Mouse (Mus musculus): ENCODE measurements around the gene Pfn4. TPM values are rescaled to one million over a fixed set of nuclear protein-coding genes. Genes with fewer than 3 reads are reported as not detected.

The Pfn4 gene
- polyA plus RNA-seq, 1 experiment from 2014 or later, result 3.0 TPM

GRCm38 (mm10) chr12:4811705-4812104 lies 42.9 kb downstream of the Pfn4 start:
- H3K36me3 ChIP-seq, result no peaks in the 10 kb centered on the region
- no peaks in the 10 kb centered on the region for H3K27me3 ChIP-seq (ENCODE audit: insufficient read depth, poor library complexity, severe bottlenecking)
- H3K27ac ChIP-seq, result no peak overlapping the region
- WGBS, result 73% methylated on average over 3 of the region's 3 CpGs
- no peak for DNase-seq (ENCODE audit: low spot score)
- no peak overlapping the region for H3K4me3 ChIP-seq
- no peaks in the 10 kb centered on the region for H3K9me3 ChIP-seq
- peaks cover 3% of the 10 kb centered on the region for H3K4me1 ChIP-seq (replicated peaks)

GRCm38 (mm10) chr12:4813636-4814035 lies 44.8 kb downstream of the Pfn4 start:
- Histone ChIP-seq H3K4me1 (replicated peaks) (peaks cover 14% of the 10 kb centered on the region), H3K4me3 (no peak overlapping the region), H3K9me3 (no peaks in the 10 kb centered on the region), H3K27me3 (ENCODE audit: insufficient read depth, poor library complexity, severe bottlenecking) (no peaks in the 10 kb centered on the region), H3K27ac (no peak overlapping the region), H3K36me3 (no peaks in the 10 kb centered on the region)
- WGBS, result 91% methylated on average over 4 of the region's 4 CpGs
- no peak for DNase-seq (ENCODE audit: low spot score)

- WGBS, result 13% methylated on average over 24 of the region's 24 CpGs
- H3K27me3 ChIP-seq (ENCODE audit: insufficient read depth, poor library complexity, severe bottlenecking), result no peaks in the 10 kb centered on the region
- peaks cover 19% of the 10 kb centered on the region for H3K4me1 ChIP-seq (replicated peaks)
- DNase-seq (ENCODE audit: low spot score), result no peak
- H3K9me3 ChIP-seq, result no peaks in the 10 kb centered on the region
- H3K4me3 ChIP-seq, result peak overlapping the region; percentile 86
- H3K36me3 ChIP-seq, result peaks cover 18% of the 10 kb centered on the region
- H3K27ac ChIP-seq, result peak overlapping the region; percentile 90
Measured at GRCm38 (mm10) chr12:4816680-4817360, 48.0 kb downstream of the Pfn4 start.

- DNase-seq (ENCODE audit: low spot score), result peak; percentile 99
- WGBS, result under 1% methylated on average over 49 of the region's 49 CpGs
- no peaks in the 10 kb centered on the region for H3K27me3 ChIP-seq (ENCODE audit: insufficient read depth, poor library complexity, severe bottlenecking)
Measured at GRCm38 (mm10) chr12:4817361-4818101, 48.7 kb downstream of the Pfn4 start, which contains the start of gene Sf3b6. TSS of gene Sf3b6 (plus strand) at chr12:4817544.

GRCm38 (mm10) chr12:4827256-4827655 lies 58.4 kb downstream of the Pfn4 start:
- no peak overlapping the region for H3K4me3 ChIP-seq
- DNase-seq (ENCODE audit: low spot score), result no peak
- no peaks in the 10 kb centered on the region for H3K4me1 ChIP-seq (replicated peaks)
- no peaks in the 10 kb centered on the region for H3K9me3 ChIP-seq
- 84% methylated on average over 3 of the region's 3 CpGs for WGBS
- H3K27me3 ChIP-seq (ENCODE audit: insufficient read depth, poor library complexity, severe bottlenecking), result no peaks in the 10 kb centered on the region
- peaks cover 87% of the 10 kb centered on the region for H3K36me3 ChIP-seq
- no peak overlapping the region for H3K27ac ChIP-seq

More at GRCm38 (mm10) chr12:4817361-4818101, 48.7 kb downstream of the Pfn4 start, which contains the start of gene Sf3b6:
- peaks cover 19% of the 10 kb centered on the region for H3K4me1 ChIP-seq (replicated peaks)
- H3K36me3 ChIP-seq, result peaks cover 26% of the 10 kb centered on the region
- peak within 1 kb of the TSS; percentile 90 for H3K27ac ChIP-seq
- no peaks in the 10 kb centered on the region for H3K9me3 ChIP-seq
- peak within 1 kb of the TSS; percentile 86 for H3K4me3 ChIP-seq

Other genes with a start within 250 kb of the Pfn4 start
- gene Itsn2, start 176.4 kb upstream of the Pfn4 start, polyA plus RNA-seq (2016; fragmentation: Nextera tagmentation; extraction: Ambion mirVana), result 12.9 and 17.1 TPM in 2 replicates
- gene Gm3625, start 176.1 kb upstream of the Pfn4 start, polyA plus RNA-seq (2016; fragmentation: Nextera tagmentation; extraction: Ambion mirVana), result not detected in 2 replicates
- gene Fam228a, start 30.6 kb upstream of the Pfn4 start, polyA plus RNA-seq (2016; fragmentation: Nextera tagmentation; extraction: Ambion mirVana), result 0.24 and 0.41 TPM in 2 replicates
- gene Fam228b, start 245 bp downstream of the Pfn4 start, polyA plus RNA-seq (2016; fragmentation: Nextera tagmentation; extraction: Ambion mirVana), result 1.1 and 3.0 TPM in 2 replicates
- 314 and 329 TPM in 2 replicates for gene Sf3b6, start 48.5 kb downstream of the Pfn4 start, polyA plus RNA-seq (2016; fragmentation: Nextera tagmentation; extraction: Ambion mirVana)
- 8.4 and 14.4 TPM in 2 replicates for gene Fkbp1b, start 72.6 kb downstream of the Pfn4 start, polyA plus RNA-seq (2016; fragmentation: Nextera tagmentation; extraction: Ambion mirVana)
- gene Wdcp, start 74.3 kb downstream of the Pfn4 start, polyA plus RNA-seq (2016; fragmentation: Nextera tagmentation; extraction: Ambion mirVana), result 27.2 and 28.1 TPM in 2 replicates
- gene Mfsd2b, start 105.3 kb downstream of the Pfn4 start, polyA plus RNA-seq (2016; fragmentation: Nextera tagmentation; extraction: Ambion mirVana), result 4.1 and 4.7 TPM in 2 replicates
- 17.3 and 20.6 TPM in 2 replicates for gene Ubxn2a, start 138.7 kb downstream of the Pfn4 start, polyA plus RNA-seq (2016; fragmentation: Nextera tagmentation; extraction: Ambion mirVana)
- 10.9 and 12.8 TPM in 2 replicates for gene Atad2b, start 148.3 kb downstream of the Pfn4 start, polyA plus RNA-seq (2016; fragmentation: Nextera tagmentation; extraction: Ambion mirVana)